Mouse (Mus musculus) lung, adult 2 months (tissue): ENCODE results near the gene Slc5a10. TPM values are rescaled to one million over a fixed set of nuclear protein-coding genes. Genes with fewer than 3 reads are reported as not detected.

Source experiments
- DNase-seq: peaks from one replicate; pipeline ENCODE4 v3.0.0; 2022
- H3K4me1 ChIP-seq: fragments of 200-500 bp; 2 replicates; pipeline ENCODE4 v1.6.1; 2011; ENCODE audit warnings: low read length; ENCODE audit not compliant: control insufficient read depth, insufficient read depth
- H3K4me3 ChIP-seq: fragments of 200-500 bp; replicated peaks from 2 replicates; pipeline ENCODE3; 2011; ENCODE audit warnings: low read depth, mild to moderate bottlenecking, control low read depth, low read length; ENCODE audit errors: extremely low read depth
- CTCF ChIP-seq: fragments of 200-500 bp; IDR thresholded peaks from 2 replicates; pipeline ENCODE4 v1.5.1; 2011; ENCODE audit warnings: mild to moderate bottlenecking, low read length, control low read depth; ENCODE audit not compliant: insufficient read depth
- POLR2A ChIP-seq: fragments of 200-500 bp; IDR thresholded peaks from 2 replicates; pipeline ENCODE4 v1.6.1; 2011; ENCODE audit warnings: low read depth, mild to moderate bottlenecking, control low read depth, low read length, borderline replicate concordance; ENCODE audit errors: extremely low read depth
- WGBS: fragments of 180-500 bp; shearing (Covaris S2); methylation state at CpG from one replicate; pipeline ENCODE4 v1.1.7; 2018; 5-methylcytosine and 5-hydroxymethylcytosine counted together
- polyA plus RNA-seq: library from polyadenylated mRNA; depleted of rRNA; stranded (reverse); fragments of >200 nt; gene quantifications from 2 replicates; pipeline ENCODE4 v1.2.3, GENCODE M21; 2012

Slc5a10 gene
- polyA plus RNA-seq, 1 experiment, result not detected

DNA sequence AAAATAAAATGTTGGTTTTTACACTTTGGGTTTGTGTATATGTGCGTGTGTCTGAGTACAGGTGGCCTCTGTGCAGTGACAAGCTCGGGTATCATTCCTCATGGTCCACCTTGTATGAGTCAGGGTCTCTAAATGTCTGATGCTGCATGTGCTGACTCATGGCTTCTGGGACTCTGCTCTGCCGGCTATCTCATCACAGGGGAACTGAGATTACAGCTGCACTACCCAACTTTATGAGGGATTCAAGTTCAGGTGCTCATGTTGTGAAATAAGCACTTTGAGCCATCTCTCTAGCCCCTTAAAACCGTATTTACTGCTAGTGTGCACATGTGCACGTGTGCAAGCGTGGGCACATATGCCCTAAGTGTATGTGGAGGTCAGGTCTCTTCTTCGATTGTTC is 12.0 kb upstream of the Slc5a10 start:
- 85% methylated on average over 7 of the region's 7 CpGs for WGBS
- TF ChIP-seq POLR2A (no peak), CTCF (no peak)
- Histone ChIP-seq H3K4me1 (no peaks in the 10 kb centered on the region), H3K4me3 (no peak overlapping the region)
- DNase-seq, result no peak

DNA sequence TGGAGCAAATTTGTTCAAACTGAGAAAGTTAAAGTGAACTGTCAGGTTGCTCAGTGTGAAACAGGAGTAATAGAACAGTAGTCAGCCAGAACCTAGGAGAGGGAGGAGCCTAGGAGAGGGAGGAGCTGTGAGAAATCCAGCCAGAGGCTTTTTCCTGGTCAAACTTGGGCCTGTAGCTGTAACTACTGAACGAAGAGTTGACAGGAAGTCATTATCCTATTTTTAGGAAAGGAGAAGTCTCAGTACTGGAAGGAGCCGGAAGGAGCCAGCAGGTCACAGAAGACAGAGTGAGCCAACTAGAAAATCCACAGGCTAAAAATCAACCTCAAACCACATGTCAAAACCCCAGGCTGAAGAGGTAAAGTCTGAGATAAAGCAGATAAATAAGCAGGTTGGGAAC is 7.4 kb upstream of the Slc5a10 start:
- Histone ChIP-seq H3K4me3 (no peak overlapping the region), H3K4me1 (no peaks in the 10 kb centered on the region)
- TF ChIP-seq CTCF, result no peak
- TF ChIP-seq POLR2A, result no peak
- no peak for DNase-seq
- 18% methylated on average over 2 of the region's 2 CpGs for WGBS

GRCm38 (mm10) chr11:61722077-61722476 is 1.5 kb upstream of the Slc5a10 start:
- DNase-seq, result no peak
- no peak for TF ChIP-seq CTCF
- TF ChIP-seq POLR2A, result no peak
- 77% methylated on average over 5 of the region's 5 CpGs for WGBS

GRCm38 (mm10) chr11:61719826-61720225 is 800 bp downstream of the Slc5a10 start:
- 71% methylated on average over 8 of the region's 8 CpGs for WGBS
- H3K4me1 ChIP-seq, result no peaks in the 10 kb centered on the region
- no peak for TF ChIP-seq CTCF
- TF ChIP-seq POLR2A, result no peak
- no peak for DNase-seq
- no peak overlapping the region for H3K4me3 ChIP-seq

More at GRCm38 (mm10) chr11:61722077-61722476, 1.5 kb upstream of the Slc5a10 start:
- no peak overlapping the region for H3K4me3 ChIP-seq
- H3K4me1 ChIP-seq, result no peaks in the 10 kb centered on the region

- Histone ChIP-seq H3K4me1 (no peaks in the 10 kb centered on the region), H3K4me3 (no peak overlapping the region)
- TF ChIP-seq CTCF (no peak), POLR2A (no peak)
- no peak for DNase-seq
- WGBS, result 47% methylated on average over 3 of the region's 3 CpGs
Measured at GRCm38 (mm10) chr11:61719387-61719786, 1.2 kb downstream of the Slc5a10 start.

DNA sequence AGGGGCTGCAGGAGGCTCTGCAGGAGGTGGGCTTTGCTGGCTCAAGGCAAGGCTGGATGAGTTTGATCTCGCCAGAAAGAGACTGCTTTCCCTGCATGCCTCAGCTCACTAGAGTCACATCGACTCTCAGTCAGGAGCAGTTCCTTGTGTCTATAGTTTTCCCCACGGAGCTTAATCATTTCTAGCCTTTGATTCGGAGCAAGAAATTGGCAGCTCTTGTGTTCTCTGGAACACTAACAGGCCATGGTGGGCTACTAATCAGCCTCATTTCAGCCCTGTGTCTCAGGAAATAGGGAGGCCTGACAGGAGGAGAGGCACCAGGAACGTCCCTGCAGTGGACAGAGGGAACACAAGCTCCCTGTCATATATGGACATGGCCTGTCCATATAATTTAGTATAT is 2.6 kb downstream of the Slc5a10 start:
- no peaks in the 10 kb centered on the region for H3K4me1 ChIP-seq
- DNase-seq, result no peak
- no peak for TF ChIP-seq CTCF
- TF ChIP-seq POLR2A, result no peak
- no peak overlapping the region for H3K4me3 ChIP-seq
- WGBS, result 74% methylated on average over 5 of the region's 5 CpGs

DNA sequence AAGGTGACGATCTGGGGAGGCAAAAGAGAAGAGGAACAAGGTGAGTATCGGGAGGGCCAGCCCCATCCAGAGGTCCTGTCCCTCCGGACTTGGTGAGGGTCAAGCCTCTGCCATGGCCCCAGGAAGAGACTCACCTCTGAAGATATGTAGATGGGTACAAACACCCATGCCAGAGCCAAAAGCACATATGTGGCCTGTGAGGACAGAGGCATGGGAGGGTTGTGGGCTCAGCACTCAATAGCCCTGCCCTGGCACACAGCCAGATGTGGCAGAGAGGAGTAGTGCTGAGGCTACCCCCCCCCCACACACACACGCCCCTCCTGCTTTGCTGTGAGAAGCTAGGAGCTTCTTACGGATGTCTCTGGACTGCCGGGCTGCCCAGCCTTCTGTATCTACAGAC is 5.5 kb downstream of the Slc5a10 start:
- DNase-seq, result no peak
- Histone ChIP-seq H3K4me1 (no peaks in the 10 kb centered on the region), H3K4me3 (no peak overlapping the region)
- TF ChIP-seq CTCF (no peak), POLR2A (no peak)
- WGBS, result 56% methylated on average over 6 of the region's 6 CpGs

DNA sequence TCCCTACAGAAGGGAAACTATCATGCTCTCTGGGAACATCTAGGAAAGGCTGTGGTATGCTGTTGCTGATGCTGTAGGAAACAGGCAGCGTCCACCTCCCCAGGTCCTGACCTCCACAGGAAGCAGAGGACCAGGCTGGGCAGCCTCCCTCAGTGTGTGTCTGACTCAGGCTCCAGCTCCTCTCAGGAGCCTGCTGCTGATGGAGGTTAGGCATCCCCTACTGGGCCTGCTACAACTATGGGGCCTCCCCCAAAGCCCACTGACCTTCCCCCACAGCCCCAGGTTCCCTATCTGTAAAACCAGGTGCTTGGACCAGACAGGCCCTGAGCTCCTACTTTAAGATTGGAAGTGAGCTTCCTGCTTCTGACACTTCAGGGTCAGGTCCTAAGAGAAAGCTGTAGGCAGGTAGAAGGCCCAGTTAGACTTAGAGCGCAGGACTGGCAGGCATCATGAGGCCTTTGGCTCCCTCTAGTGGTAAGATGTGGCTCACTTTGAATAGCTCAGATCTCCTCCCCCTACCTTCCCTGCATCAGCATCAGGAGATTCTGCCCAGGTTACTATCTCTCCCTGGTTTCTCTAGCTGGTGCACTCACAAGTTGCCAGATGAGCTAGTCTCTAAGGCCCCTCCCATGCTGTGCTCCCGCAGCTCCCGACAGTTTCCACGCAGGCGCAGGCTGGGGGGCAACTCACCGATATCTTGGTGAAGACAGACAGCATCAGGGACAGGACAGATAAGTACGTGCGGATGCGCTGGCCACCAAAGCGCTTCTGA is 6.1 kb downstream of the Slc5a10 start:
- DNase-seq, result peak; percentile 30
- WGBS, result 44% methylated on average over 11 of the region's 11 CpGs
- peak; percentile 98 for TF ChIP-seq CTCF
- no peak for TF ChIP-seq POLR2A
- H3K4me3 ChIP-seq, result no peak overlapping the region
- H3K4me1 ChIP-seq, result no peaks in the 10 kb centered on the region

- DNase-seq, result no peak
- 77% methylated on average over 15 of the region's 15 CpGs for WGBS
- H3K4me3 ChIP-seq, result no peak overlapping the region
- no peaks in the 10 kb centered on the region for H3K4me1 ChIP-seq
- TF ChIP-seq CTCF (no peak), POLR2A (no peak)
Measured at GRCm38 (mm10) chr11:61713157-61713855, 7.3 kb downstream of the Slc5a10 start.

DNA sequence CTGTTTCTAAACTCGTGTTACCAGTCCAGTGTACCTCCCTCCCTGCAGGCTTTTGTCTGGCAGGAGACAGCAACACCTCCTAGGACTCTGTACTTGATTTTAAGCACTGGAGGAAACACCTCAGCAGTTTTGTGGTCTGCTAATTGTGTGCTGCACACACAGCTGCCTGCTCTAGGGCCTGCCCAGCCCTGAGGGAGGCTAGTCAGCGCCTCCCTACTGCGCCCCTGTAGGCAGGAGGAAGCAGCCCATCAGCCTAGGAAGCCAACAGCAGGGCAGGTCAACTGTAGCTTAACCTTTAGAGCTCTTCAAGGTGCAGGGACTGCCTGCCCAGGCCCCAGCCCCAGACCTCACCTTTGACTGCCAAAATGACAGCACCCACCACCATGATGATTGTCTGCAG is 11.7 kb downstream of the Slc5a10 start:
- WGBS, result 75% methylated on average over 3 of the region's 3 CpGs

More for the DNA sequence above, 11.7 kb downstream of the Slc5a10 start:
- DNase-seq, result no peak
- H3K4me3 ChIP-seq, result no peak overlapping the region
- TF ChIP-seq CTCF, result no peak
- TF ChIP-seq POLR2A, result no peak
- no peaks in the 10 kb centered on the region for H3K4me1 ChIP-seq
